ENCODE assay signal across 13 mouse cellular contexts in the genomic region with DNA sequence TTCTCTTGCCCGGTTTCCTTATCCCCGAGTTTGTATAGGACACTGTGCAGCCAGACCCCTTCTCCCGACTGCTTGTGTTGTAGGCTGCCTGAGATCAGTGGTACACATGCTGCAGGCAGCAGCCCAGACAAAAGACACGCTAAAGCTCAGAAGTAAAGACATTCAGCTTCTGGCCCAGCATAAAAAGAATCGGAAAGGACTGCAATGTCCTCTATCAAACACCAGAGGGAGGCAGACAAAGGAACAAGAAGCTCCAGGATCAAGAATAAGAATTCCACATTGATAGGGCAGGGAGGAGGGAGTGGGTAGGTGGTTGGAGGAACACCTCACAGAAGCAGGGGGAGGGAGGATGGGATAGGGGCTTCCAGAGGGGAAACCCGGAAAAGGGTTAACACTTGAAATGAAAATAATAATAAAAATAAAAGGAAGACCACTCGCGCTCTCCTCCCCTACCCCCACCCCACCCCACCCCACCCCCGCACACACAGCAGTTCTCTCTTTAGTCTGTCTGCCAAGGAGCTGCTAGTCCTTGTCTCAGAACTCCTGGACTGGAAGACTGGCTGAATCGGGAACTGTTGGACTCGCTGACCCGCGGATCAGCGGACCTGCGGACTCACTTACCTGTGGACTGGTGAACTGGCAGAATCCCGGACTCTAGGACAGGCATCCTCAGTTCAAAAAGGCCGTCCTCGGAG. TPM values are rescaled to one million over a fixed set of nuclear protein-coding genes. Genes with fewer than 3 reads are reported as not detected.
DNase-seq lines count a peak whose midpoint lies in the region; ATAC-seq and TF ChIP-seq lines count a peak whose summit lies in the region.
"Had no signal": no experiment of that assay in that cellular context is flagged by ENCODE, and none has a peak within 500 bp of the region (broad histone marks: within the 10 kb centered on the region; RNA-seq: fewer than 3 reads in every experiment).

No protein-coding gene starts in this region.

- ATAC-seq in hindbrain, embryonic 15.5 days (ENCODE audit: low FRiP score, low read depth), result peak; percentile 76
- ATAC-seq in neural tube, embryonic 14.5 days (ENCODE audit: low read depth), result peak; percentile 31; the same call in 1 of the 2 replicates
- ATAC-seq in liver, embryonic 11.5 days (replicated peaks; ENCODE audit: low FRiP score), result no peak
- ATAC-seq: Patski had no signal

- H3K4me3 ChIP-seq in layer of hippocampus, adult 2 months, result no peak overlapping the region
- peak overlapping the region; percentile 18; the same call in 1 of the 2 replicates for H3K4me3 ChIP-seq in hindbrain, embryonic 15.5 days
- H3K4me3 ChIP-seq in neural tube, embryonic 14.5 days (ENCODE audit: low read depth, low read length), result no peak overlapping the region
- H3K4me3 ChIP-seq in liver, embryonic 11.5 days (ENCODE audit: low read depth, low read length), result no peak overlapping the region
- H3K4me3 ChIP-seq: limb, embryonic 15.5 days had no signal

- no peaks in the 10 kb centered on the region for H3K4me1 ChIP-seq in hindbrain, embryonic 15.5 days (replicated peaks)
- H3K4me1 ChIP-seq in neural tube, embryonic 14.5 days (ENCODE audit: control insufficient read depth, insufficient read depth, low read length), result no peaks in the 10 kb centered on the region
- H3K4me1 ChIP-seq in liver, embryonic 11.5 days (replicated peaks; ENCODE audit: control insufficient read depth, insufficient read depth, low read length), result no peaks in the 10 kb centered on the region
- H3K4me1 ChIP-seq: limb, embryonic 15.5 days had no signal

- no peak overlapping the region for H3K27ac ChIP-seq in layer of hippocampus, adult 2 months
- peak overlapping the region; percentile 25; the same call in 1 of the 2 replicates for H3K27ac ChIP-seq in hindbrain, embryonic 15.5 days (replicated peaks)
- no peak overlapping the region for H3K27ac ChIP-seq in neural tube, embryonic 14.5 days (ENCODE audit: low read depth, low read length)
- H3K27ac ChIP-seq in liver, embryonic 11.5 days (ENCODE audit: low read depth, low read length), result no peak overlapping the region
- H3K27ac ChIP-seq: limb, embryonic 15.5 days had no signal

- TF ChIP-seq CTCF in layer of hippocampus, adult 2 months (conservative IDR thresholded peaks at IDR 0.05), result no peak

- no peaks in the 10 kb centered on the region for H3K9me3 ChIP-seq in hindbrain, embryonic 15.5 days
- no peaks in the 10 kb centered on the region for H3K9me3 ChIP-seq in neural tube, embryonic 14.5 days (ENCODE audit: control insufficient read depth, low read length)
- no peaks in the 10 kb centered on the region for H3K9me3 ChIP-seq in liver, embryonic 11.5 days (ENCODE audit: control insufficient read depth, low read length)
- H3K9me3 ChIP-seq: limb, embryonic 15.5 days had no signal

- DNase-seq in layer of hippocampus, adult 9-11 months, result peak; percentile 1
- no peak for DNase-seq in layer of hippocampus, adult 2 months (ENCODE audit: low spot score in 2 of 2)
- DNase-seq in embryo, embryonic 10.5 days (ENCODE audit: low spot score), result peak; percentile 35
- DNase-seq in ovary, postnatal 36 days (ENCODE audit: low spot score), result no peak
- no peak for DNase-seq in liver, embryonic 11.5 days (ENCODE audit: low spot score)
- no peak for DNase-seq in spleen, postnatal 14 days (ENCODE audit: low spot score in 2 of 2)
- DNase-seq: heart, postnatal 4 days had no signal

- no peaks in the 10 kb centered on the region for H3K27me3 ChIP-seq in hindbrain, embryonic 15.5 days
- no peaks in the 10 kb centered on the region for H3K27me3 ChIP-seq in neural tube, embryonic 14.5 days (ENCODE audit: control insufficient read depth, insufficient read depth, low read length)
- no peaks in the 10 kb centered on the region for H3K27me3 ChIP-seq in liver, embryonic 11.5 days (replicated peaks; ENCODE audit: control insufficient read depth, insufficient read depth, low read length)
- H3K27me3 ChIP-seq: limb, embryonic 15.5 days; Patski had no signal

- peak overlapping the region; percentile 15; the same call in 1 of the 2 replicates for H3K4me2 ChIP-seq in hindbrain, embryonic 15.5 days
- H3K4me2 ChIP-seq in neural tube, embryonic 14.5 days (ENCODE audit: low read depth, low read length), result no peak overlapping the region
- H3K4me2 ChIP-seq in liver, embryonic 11.5 days, result no peak overlapping the region
- H3K4me2 ChIP-seq: limb, embryonic 15.5 days had no signal

- no peaks in the 10 kb centered on the region for H3K36me3 ChIP-seq in hindbrain, embryonic 15.5 days
- no peaks in the 10 kb centered on the region for H3K36me3 ChIP-seq in neural tube, embryonic 14.5 days (ENCODE audit: control insufficient read depth, insufficient read depth, low read length)
- H3K36me3 ChIP-seq in liver, embryonic 11.5 days (ENCODE audit: control insufficient read depth, insufficient read depth, low read length), result no peaks in the 10 kb centered on the region
- H3K36me3 ChIP-seq: limb, embryonic 15.5 days had no signal

- WGBS in hindbrain, embryonic 15.5 days, result 33% methylated on average over 8 of the region's 18 CpGs
- WGBS in neural tube, embryonic 14.5 days, result 37% methylated on average over 16 of the region's 18 CpGs
- 32% methylated on average over 8 of the region's 18 CpGs for WGBS in liver, embryonic 11.5 days

- no peak overlapping the region for H3K9ac ChIP-seq in hindbrain, embryonic 15.5 days
- H3K9ac ChIP-seq in neural tube, embryonic 14.5 days (replicated peaks; ENCODE audit: low read depth, low read length), result no peak overlapping the region
- no peak overlapping the region for H3K9ac ChIP-seq in liver, embryonic 11.5 days (ENCODE audit: low read depth, low read length)
- H3K9ac ChIP-seq: limb, embryonic 15.5 days had no signal

RNA-seq across cellular contexts. Expression of a gene that starts 24.6 kb away (rescaled TPM):
- total RNA-seq in layer of hippocampus, adult 2 months (2021), result 10 to 100 TPM in 1 of 2 experiments, not detected in 1; 17.3 TPM
- polyA plus RNA-seq in hindbrain, embryonic 15.5 days (2015; fragmentation: Nextera tagmentation; extraction: Ambion mirVana), result 8.4 and 8.5 TPM in 2 replicates
- polyA plus RNA-seq in neural tube, embryonic 14.5 days (2014; fragmentation: Nextera tagmentation; extraction: Ambion mirVana), result 27.7 TPM in 1 of 2 replicates, not detected in the other
- 7.5 and 7.7 TPM in 2 replicates for polyA plus RNA-seq in liver, embryonic 11.5 days (2014; fragmentation: Nextera tagmentation; extraction: Ambion mirVana)

RNA-seq across cellular contexts. Expression of a gene that starts 54.6 kb away (rescaled TPM):
- total RNA-seq in layer of hippocampus, adult 2 months (2021), result not detected
- polyA plus RNA-seq in hindbrain, embryonic 15.5 days (2015; fragmentation: Nextera tagmentation; extraction: Ambion mirVana), result 0.04 and 0.16 TPM in 2 replicates
- polyA plus RNA-seq in neural tube, embryonic 14.5 days (2014; fragmentation: Nextera tagmentation; extraction: Ambion mirVana), result 0.12 TPM in 1 of 2 replicates, not detected in the other
- not detected in 2 replicates for polyA plus RNA-seq in liver, embryonic 11.5 days (2014; fragmentation: Nextera tagmentation; extraction: Ambion mirVana)
- total RNA-seq: common myeloid progenitor, adult 5-6 weeks; heart, postnatal 4 days had no signal
- polyA plus RNA-seq: limb, embryonic 15.5 days; Patski; small intestine, adult 2 months had no signal

Comparison
In these comparisons a context has a peak if more than half of its experiments do, and no peak if none do; other contexts are left out.
1. DNase-seq: peak in layer of hippocampus, adult 9-11 months (single experiment) and embryo, embryonic 10.5 days (single experiment); none in layer of hippocampus, adult 2 months (0 of 2), ovary, postnatal 36 days (single experiment), liver, embryonic 11.5 days (single experiment) and spleen, postnatal 14 days (0 of 2).